Mouse (Mus musculus) thymus, adult 18-20 months (tissue): ENCODE data around the gene Olfr68.
"Not testable (repeated sequence)": the region's sequence is repeated elsewhere in the genome, so short reads cannot be mapped to it uniquely, and the experiment has no call there.

Source experiments
- DNase-seq, 2 experiments: peaks; one replicate each; pipeline ENCODE4 v3.0.0; 2022; ENCODE audit warnings: mixed read lengths in 2 of 2

Gene Olfr68

DNA sequence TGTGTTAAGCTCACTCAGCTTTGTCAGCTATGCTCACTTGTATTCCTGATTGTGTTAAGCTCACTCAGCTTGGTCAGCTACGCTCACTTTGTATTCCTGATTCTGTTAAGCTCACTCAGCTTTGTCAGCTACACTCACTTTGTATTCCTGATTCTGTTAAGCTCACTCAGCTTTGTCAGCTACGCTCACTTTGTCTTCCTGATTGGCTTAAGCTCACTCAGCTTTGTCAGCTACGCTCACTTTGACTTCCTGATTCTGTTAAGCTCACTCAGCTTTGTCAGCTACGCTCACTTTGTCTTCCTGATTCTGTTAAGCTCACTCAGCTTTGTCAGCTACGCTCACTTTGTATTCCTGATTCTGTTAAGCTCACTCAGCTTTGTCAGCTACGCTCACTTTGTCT, 17.3 kb downstream of the Olfr68 start:
- not testable (repeated sequence) for DNase-seq

DNA sequence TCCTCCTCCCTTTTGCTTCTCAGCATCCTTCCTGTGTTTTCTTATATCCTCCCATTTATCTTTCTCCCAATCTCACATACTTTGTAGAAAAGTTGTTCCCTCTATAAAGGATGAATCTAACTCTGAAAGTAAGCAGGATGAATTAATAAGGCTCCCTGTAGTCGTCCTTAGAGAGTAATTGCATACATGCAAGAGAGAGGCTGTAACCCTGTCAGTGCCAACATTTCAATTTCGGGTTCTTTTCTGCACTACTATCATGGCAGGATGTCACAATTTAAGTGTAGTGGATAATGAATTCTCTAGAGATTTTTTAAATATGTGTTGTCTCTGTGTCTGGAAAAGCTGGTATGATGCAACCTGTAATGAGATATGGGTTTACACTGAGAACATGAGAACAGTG, 22.3 kb downstream of the Olfr68 start, which contains the start of gene Olfr630:
Olfr630 (minus strand) TSS at position 101 of the 400 bp plus-strand sequence.
- no peak for DNase-seq

DNA sequence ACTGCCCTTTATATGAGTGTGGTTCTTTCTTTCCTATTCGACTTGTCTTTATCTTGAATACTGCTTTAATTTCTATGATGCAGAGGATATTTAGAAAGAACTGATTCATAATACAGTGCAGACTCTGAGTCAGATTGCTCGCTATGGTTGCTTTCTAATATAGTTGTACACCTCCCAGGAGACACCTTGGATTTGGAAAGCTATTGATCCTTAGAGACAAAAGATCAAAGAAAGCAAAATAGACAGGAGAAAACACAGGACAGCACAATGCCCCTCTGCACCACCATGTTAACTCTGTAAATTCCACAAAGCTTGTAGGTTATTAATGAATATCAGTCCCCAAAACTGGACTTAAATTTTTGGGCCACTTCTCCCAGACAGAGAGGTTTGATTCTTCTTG, 34.7 kb downstream of the Olfr68 start, which contains the start of gene Olfr629:
Olfr629 (minus strand) TSS at position 101 of the 400 bp plus-strand sequence.
- DNase-seq: no peak

DNA sequence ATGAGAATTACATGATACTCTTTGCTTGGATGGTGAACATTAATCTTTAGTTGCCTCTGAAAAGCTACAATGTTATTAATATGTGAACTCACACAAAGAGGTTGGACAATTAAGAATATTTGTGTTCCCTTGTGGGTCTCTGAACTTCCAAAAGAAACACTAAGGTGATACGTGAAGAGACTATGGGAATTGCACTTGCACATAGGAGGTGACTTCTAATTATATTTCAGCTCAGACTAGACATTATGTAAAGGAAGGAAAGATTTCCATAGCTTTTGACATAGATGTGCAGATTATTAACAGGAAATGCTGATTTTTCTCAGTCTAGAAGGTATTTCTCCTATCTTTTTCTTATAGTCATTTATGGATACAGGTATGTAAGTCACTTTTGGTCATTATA, 49.4 kb downstream of the Olfr68 start, which contains the start of gene Olfr628:
Olfr628 (plus strand) TSS at position 301 of the 400 bp plus-strand sequence.
- no peak for DNase-seq
